Mouse (Mus musculus) adrenal gland, postnatal 4 days (tissue): ENCODE results near the gene Mapk8ip2. TPM values are rescaled to one million over a fixed set of nuclear protein-coding genes. Genes with fewer than 3 reads are reported as not detected.

Source experiments
- DNase-seq, 2 experiments: peaks; one replicate each; pipeline ENCODE4 v3.0.0; 2021 to 2022; ENCODE audit warnings: low spot score in 2 of 2, mixed read lengths in 2 of 2
- total RNA-seq, 2 experiments: library from RNA; stranded (reverse); gene quantifications; 2 replicates each; pipeline ENCODE4 v1.2.3; 2021

The Mapk8ip2 gene
- total RNA-seq, 2 experiments from 2014 or later: 20.4 to 22.1 TPM

DNA sequence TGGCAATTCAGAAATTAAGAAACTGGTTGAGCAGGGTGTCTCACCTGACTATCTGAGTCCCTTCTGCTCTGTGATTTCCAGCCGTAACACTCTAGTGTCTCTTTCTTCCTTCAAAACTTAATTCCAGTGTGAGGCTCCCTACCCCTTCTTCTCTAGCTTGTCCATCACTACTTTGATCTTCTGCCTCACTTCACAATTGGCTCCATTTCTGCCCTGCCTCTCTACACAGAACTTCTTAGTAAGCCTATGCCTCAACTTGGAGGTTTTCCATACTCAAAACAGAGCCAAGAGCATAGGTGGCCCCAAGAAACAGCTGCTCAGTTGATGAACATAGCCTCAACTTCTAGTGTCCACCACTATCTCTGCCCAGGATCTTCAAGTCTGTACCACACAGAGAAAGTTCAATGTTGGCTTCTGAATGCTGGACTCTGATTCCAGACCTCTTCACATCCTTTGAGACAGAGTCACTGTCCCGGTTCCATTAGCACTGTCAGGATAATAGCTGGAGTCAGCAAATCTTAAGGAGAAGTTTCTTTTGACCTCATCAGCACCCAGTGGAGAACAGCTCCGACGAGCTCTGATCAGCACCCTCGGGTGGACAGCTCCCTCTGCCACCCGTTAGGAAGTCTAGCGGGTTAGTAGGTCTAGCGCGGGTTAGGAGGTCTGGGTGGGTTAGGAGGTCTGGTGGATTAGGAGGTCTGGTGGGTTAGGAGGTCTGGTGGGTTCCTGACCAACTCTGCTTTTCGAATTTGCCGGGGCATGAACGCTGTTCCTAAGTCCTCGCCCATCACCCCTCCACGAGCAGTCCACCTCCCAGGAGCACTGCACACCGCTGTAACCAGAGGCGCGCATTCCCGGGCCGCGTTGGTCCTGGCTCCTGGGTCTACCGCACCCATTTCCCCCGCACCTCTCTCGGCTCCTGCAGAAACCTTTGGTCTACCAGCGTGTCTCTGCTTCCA lies 528 bp upstream of the Mapk8ip2 start:
- DNase-seq: peak in 1 of 2 experiments; percentile 41

DNA sequence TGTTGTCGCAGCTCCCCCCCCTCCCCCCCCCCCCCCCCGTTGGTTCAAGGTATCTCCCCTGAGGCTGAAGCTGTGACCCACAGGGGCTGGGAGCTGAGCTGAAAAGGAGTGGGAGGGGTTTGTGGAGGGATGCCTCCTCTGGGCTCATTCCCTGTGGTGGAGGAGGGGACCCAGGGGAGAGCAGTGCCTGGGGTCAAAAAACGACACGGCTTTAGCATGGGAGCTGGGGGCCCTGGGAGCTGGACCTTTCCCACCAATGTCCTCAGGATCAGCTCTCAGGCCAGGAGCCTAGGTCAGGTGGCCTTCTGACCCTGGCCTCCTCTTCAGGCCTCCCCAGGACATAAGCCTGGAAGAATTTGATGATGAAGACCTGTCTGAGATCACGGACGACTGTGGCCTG lies 1.1 kb downstream of the Mapk8ip2 start:
- DNase-seq: no peak

DNA sequence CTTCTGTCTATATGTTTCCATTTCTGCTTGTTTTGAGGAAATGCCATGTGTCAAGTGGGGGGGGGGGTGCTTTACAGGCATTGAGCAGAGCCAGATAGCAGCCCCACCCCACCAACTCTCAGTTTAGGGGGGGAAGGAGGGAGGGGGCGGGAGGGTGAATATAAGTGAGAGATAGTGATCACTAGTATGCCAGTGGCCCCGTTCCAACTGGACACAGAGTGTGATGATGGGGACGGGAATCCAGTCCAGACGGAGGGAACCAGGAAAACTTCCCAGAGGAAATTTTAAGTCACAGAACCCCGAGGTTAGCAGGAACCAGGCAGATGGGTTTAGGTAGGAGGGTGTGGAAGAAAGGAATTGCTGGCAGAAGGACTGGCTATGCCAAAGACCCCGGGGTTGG lies 1.9 kb downstream of the Mapk8ip2 start:
- no peak for DNase-seq

DNA sequence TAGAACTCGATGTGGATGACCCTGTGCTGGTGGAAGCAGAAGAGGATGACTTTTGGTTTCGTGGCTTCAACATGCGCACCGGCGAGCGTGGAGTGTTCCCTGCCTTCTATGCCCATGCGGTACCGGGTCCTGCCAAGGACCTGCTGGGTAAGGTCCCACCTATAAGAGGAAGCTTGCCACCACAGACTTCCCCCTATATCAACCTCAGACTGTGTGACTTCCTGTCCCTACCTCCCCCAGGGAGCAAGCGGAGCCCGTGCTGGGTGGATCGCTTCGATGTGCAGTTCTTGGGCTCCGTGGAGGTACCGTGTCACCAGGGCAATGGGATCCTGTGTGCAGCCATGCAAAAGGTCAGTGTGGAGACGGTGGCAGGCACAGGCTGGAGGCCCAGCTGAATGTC lies 5.2 kb downstream of the Mapk8ip2 start:
- DNase-seq: no peak

DNA sequence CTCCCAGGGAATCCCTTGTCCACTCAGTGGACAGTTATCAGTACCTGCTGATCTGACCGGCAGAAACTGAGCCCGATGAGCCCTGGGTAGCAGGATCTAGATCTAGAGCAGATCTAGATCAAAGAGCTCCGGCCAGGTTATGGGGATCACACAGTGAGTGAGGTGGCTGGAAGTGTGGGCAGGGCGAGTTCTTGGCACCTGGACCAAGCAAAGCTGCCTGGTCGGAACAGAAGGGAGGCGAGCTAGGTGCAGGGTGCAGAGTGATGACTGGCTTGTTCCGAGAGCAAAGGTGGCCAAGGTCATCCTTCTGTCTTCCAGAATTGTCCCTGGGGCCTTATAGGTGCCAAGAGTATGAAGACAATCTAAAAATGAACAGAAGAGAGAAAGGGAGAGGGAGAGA lies 6.1 kb downstream of the Mapk8ip2 start:
- no peak for DNase-seq

DNA sequence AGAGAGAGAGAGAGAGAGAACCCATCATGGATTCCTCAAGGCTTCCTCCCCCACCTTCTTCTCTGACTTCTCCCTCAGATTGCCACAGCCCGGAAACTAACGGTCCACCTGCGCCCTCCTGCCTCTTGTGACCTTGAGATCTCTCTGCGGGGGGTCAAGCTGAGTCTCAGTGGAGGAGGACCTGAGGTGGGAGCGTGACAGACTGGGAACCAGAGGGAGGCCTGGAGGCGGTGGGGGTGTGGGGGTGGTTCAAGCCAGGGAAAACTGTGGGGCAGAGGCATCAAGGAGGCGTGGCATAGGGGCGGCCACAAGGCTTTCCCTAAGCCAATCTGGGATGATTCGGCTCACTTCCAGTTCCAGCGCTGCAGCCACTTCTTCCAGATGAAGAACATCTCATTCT lies 6.6 kb downstream of the Mapk8ip2 start:
- DNase-seq: no peak

DNA sequence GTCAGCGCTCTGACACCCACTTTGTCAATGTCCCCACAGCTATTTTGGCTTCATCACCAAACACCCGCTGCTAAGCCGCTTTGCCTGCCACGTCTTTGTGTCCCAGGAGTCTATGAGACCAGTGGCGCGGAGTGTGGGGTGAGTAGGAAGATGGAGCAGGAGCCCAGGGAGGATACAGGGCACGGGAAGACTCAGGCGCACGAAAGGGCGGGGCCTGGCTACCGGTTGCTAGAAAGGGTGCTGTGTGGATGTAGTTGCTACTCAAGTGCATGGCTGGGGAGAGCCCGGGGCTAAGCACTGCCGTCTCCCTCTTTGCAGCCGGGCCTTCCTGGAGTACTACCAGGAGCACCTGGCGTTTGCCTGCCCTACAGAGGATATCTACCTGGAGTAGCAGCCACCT lies 7.6 kb downstream of the Mapk8ip2 start:
- no peak for DNase-seq

DNA sequence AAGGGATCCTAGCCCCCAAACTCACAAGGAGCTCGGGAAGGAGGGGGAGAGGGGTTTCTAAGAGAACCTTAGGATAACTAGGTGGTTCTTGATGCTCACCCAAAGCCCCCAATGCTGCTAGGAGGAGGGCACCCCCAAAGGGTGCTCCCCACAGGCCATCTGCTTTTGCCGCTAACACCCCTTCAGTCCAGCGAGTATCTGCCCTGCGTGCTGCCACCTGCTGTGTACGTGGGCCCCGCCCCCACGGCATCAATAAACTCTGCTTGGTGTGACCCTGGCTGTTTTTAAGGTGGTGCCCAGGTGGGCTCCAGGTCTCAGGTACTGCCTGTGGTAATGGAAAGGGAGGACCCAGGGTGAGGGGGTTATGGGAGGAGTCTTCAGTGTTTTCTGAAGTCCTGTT lies 8.5 kb downstream of the Mapk8ip2 start:
- DNase-seq: no peak

DNA sequence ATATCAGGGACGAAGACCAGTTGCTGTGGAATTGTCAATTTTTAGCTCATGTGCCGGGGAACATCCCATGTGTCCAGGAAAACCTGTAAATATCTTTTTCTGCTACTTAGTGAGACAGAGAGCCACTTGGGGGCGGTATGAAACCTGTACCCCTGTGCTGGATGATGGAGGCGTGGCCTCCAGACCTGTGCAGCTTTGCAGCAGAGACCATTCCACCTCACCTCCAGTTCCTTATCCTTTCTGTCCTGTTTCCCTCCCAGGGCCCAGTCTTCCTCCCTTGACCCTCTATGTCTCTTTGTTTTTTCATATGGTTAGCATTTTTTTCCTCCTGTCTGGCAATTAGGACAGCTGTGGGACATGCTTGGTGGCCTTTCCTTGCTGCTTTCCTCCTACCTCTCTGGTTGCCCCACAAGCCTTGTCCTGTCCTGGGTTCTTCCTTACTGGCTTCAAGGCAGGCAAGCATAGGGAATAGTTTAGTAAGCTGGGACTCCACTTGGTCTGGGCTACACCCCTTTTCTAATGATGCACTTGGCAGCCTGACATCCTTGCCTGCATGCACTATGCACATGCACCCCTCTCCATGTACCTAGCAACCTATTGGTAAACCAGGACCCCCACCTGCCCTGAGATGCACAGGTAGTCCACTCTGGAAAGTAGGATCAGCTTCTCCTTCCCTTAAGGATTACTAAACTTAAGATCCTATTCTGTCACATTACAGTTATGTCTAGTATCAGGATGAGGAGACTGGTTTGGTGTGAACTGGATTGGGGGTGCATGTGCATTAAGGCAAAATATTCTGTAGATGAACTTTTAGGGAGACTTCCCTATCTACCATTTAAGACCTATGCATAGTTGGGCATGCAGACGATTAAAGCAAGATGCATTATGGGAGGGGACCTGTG lies 9.9 kb downstream of the Mapk8ip2 start:
- DNase-seq: no peak

DNA sequence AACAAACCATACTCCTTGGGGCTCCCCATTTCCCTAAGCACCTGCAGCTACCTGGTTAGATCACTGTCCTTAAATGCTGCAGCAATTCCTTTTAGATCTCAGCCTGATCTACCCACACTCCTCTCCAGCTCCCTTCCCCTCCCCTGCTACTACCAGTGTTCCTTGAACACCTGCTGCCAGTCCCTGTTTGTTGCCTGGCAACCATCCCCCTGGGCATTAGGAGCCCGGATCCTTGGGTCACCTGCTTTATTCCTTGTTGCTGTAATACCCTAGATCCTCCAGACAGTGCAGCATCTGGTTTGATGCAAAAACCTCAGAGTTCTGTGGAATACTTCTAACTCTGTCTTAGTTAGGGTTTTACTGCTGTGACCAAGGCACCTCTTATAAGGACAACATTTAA lies 11.3 kb downstream of the Mapk8ip2 start:
- no peak for DNase-seq

DNA sequence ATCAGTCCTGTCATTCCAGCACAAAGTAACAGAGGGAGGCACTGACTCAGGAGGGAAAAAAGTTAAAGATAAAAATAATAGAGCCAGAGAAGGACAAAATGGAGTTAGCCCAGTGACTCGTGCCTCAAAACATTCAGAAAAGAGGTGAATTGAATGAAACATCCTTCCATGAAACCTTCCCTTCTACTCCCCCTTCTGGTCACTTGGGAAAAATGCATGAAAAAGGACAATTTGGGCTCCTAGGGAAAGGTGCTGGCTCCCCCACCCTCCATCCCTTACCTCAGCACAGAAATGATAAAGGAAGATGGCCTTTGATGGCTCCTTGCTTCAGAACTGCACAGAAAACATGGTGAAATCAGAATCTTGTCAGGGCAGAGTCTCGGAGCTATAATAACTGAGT lies 14.9 kb downstream of the Mapk8ip2 start:
- no peak for DNase-seq

DNA sequence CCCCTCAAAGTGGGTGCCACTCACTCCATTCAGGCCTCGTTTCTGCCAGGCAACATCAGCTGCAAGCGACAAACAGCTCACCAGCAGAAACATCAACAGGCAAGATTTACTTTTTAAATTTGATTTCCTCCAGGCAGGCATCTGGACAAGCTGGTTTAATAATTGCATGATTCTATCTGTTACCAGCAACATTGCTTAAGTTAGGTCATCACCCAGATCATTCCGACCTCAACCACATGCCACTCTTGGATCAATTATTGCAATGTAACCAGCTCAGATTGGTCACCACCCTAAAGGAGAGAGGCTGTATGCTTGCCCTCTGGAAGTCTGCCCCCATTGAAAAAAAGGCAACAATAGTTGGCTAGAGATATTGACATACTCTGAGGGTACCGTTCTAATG lies 17.8 kb downstream of the Mapk8ip2 start:
- no peak for DNase-seq

DNA sequence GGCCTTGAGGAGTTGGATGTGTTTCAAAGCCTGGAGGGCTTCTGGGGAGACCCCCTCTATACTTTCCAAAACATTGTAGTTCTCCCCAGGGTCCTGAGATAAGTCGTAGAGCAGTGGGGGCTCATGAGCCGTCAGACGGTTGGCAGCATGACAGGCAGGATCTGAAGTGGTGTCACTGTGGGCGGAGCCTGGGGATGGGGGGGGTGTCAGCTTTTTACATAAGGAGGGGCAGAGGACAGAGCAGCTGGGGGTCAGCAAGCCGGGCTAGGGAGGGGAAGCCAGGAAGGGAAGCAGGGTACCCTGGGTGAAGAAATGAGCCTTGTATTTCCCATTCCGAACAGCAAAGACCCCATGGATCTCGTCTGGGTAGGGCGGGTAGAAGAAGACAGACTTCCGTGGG lies 19.7 kb downstream of the Mapk8ip2 start:
- DNase-seq: no peak

DNA sequence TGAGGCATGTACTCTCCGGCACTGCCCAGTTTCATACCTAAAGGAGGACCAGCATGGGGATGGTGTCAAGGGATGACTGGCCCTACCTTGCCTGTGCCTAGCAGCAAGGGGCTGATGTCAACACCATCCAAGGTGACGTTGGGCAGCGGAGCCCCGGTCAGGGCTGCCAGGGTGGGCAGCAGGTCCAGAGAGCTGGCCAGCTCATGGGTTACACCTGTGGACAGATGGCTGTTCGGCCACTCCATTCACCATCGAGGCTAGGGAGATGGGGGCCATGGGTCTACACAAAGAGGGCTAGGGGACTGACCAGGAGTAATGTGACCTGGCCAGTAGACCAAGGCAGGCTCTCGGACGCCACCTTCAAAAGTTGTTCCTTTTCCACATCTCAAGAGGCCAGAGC lies 20.2 kb downstream of the Mapk8ip2 start:
- DNase-seq: no peak

DNA sequence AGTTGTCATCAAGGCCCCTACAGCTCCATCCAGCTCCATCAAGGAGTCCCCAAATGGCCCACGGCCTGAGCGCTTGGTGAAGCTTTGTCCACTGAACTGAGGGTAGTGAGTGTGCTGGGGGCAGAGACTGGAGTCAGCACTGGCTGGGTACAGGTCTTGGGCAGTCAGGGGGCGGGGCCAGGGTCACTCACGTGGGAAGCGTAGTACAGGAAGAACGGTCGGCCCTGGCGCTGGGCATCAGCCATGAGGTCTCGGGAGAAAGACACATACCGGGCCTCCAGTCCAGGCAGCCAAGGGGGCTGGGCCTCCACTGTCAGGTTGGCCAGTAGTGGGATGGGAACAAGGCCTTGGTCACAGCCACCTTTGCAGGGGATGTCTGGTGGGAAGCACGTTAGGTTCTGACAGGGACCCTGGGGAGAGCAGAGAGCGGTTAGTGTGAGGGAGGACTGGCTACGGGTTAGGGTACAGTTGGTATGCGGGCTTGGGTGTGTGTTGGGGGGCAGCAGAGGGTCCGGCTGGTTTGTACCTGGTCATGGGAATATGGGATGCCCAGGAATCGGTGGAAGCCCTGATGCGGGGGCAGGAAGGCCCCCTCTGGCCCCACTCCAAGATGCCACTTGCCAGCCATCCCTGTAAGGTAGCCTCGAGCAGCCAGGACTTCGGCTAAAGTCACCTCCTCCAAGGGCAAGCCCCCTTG lies 21.0 kb downstream of the Mapk8ip2 start:
- no peak for DNase-seq

DNA sequence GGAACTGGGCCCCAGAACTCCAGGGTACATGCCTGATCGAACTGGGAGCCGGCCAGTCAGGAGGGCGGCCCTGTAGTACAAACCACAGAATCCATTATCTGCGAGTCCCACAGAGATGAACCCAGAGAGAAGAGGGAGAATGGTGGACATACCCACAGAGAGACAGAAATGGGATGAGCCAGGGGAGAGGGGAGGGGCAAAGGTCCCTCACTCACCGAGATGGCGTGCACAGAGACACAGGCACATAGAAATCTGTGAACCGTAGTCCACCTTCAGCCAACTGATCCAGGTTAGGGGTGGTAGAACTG lies 21.5 kb downstream of the Mapk8ip2 start:
- no peak for DNase-seq

DNA sequence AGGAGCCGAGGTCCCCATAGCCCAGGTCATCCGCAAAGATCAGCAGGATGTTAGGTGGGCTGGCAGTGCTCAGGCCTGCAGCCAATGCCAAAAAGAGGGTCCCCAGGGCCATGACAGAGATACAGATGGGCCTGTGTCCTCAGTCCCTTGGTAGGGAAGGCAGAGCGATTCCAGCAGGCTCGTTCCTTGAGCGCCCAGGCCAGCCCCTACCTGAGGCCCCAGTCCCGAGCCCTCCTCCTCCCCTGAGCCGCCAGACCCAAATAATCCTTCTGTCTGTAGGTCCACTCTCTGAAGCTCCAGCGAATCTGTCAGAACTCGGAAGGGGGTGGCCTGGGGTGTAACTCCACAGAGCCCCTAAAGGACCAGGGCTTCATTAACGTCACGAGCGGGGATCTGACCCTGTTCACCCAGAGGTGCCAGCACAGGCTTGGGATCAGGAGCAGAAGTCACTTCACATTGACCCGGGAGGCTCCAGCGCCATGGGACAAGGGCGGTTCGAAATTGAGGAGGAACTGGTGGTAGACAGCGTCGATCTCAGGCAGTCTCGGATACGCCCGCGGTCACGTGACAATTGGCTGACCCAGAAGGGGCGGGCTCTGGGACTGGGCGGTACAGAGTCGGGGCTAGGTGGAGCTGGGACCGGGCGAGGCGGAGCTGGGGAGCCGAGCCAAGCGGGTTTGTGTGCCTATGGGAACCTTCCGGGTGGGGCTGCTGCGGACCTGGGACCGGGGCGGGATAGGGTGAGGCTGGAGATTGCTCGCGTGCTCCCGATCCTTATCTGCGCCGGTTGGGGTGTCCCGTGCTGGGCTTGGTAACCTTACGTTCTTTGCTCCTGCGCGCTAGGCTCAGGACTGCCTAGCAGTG lies 22.1 kb downstream of the Mapk8ip2 start:
- DNase-seq: peak; percentile 86 to 89

DNA sequence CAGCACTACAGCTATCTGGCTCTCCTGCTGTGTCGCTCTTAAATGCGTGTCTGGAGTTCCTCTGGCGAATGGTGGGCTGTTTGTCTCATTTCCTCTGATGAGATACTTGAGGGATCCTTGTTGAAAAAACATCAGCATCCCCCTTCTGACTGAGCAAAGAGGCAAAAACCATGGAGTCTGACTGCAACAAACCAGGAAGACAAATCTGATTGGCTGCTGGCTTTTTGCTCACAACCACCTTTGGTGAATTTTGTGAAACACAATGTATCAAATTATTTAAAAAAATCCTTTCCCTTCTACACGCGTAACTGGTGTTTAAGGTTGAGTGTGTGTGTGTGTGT lies 22.7 kb downstream of the Mapk8ip2 start:
- DNase-seq: no peak

DNA sequence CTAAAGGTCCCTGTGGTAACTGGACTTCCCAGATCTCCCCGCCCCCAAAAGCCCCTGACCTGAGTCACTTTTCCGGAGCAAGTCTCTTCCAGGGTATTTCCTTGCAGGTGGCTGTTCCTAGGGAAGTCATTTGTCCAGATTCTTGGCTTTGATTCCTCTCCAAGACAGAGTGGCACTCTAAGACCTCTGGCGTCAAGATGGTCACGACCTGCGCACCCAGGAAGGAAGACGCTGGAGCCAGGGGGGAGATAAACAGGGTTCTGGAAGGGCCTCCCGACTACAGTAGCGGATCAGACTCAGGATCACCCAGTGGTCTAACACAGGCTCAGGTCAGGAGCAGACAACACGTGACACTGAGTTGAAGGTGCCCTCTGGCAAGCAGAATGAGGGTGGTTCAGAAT lies 23.4 kb downstream of the Mapk8ip2 start, which contains the start of gene Arsa:
Gene Arsa (minus strand): TSS at position 335 of the 401 bp plus-strand sequence.
- DNase-seq: no peak

DNA sequence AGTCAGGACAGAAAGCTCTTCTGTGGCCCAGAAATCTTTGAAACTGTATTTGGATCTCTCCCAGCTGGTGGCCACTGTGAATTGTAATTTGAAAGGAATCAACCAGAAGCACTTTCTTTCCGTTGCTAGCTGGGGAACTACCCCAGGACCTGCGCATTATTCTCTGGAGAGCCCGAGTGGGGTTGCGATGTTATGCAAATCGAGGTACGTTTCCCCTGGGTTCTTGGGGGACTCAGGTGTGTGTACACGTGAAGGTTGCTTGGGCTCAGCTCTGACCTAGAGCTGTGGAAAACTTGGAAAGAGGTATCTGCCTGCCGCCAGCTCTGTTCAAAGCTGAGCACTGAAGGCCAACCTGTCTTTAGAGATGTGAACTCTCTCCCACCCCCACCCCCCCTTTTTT lies 24.1 kb downstream of the Mapk8ip2 start:
- no peak for DNase-seq

DNA sequence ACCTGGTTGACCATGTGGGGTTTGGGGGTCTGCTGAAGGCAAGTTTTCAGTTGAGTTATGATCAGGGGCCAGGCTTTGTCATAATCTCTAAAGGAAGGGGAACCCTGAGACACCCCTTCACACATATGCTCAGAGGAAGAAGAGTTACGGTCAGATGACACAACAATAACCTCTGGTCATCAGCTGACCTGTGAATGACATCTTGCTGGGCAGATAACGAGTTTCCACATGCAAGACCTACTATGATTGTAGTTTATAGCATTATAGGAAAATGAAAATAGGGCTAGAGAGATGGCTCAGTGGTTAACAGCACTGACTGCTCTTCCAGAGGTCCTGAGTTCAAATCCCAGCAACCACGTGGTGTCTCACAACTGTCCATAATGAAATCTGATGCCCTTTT lies 24.9 kb downstream of the Mapk8ip2 start:
- DNase-seq: no peak
